Mouse (Mus musculus): Measurements from ENCODE around the gene Kank3.
"Not testable (repeated sequence)": the region's sequence is repeated elsewhere in the genome, so short reads cannot be mapped to it uniquely, and the experiment has no call there.

The Kank3 gene

DNA sequence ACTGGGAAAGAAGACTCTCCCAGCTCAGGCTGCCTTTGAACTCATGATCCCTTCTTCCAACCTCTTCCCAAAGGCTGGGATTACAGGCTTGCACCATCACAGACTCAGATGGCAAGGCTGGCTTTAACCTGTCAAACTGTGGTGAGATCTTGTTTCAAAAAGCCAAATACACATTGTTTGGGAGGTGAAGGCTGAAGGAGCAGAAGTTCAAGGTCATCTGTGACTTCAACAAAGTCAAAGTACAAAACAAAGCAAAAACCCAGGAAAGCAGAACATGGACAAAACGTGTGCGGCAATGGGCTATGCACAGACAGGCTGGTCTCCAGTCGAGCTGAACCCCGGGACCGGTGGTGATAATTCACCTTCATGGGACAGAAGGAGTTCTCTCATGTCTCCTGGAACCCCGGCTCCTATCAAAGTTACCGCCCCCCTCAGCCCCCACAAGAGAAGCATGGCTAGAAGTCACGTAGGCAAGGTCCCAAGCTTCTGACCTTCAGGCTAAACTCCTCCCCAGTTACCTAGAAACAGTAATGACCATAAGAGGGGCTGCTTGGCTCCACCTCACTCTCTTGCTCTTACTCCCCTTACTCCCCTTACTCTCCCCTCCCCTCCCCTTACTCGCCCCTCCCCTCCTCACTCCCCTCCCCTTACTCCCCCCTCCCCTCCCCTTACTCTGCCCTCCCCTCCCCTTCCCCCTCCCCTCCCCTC is 3.0 kb upstream of the Kank3 start:
- in situ Hi-C loops (cut with MboI, MseI), result no loop called here

GRCm38 (mm10) chr17:33808192-33808591 is 2.1 kb upstream of the Kank3 start:
- in situ Hi-C loops (cut with MboI, MseI), result no loop called here

DNA sequence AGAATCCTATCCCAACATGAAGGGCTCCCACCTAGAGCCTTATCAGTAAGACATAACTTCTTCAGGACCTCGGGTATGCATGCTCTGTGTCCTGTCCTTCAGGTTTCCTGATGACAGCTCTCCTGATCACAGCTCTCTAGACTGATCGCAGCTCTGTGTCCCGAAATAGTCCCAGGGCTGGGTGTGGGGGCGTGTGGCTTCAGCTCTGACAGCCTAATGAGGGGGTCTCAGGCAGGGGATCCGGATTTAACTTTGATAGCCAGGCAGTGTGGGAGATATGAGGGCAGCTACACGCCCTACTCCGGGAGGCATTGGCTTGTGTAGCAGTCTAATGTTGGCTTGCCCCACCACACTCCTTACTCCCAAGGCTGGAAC is 810 bp downstream of the Kank3 start:
- in situ Hi-C loops (cut with MboI, MseI), result loop anchor here (5.0 kb wide), 1 partner anchor 124 kb away; the partner anchor contains the start of gene Hnrnpm

DNA sequence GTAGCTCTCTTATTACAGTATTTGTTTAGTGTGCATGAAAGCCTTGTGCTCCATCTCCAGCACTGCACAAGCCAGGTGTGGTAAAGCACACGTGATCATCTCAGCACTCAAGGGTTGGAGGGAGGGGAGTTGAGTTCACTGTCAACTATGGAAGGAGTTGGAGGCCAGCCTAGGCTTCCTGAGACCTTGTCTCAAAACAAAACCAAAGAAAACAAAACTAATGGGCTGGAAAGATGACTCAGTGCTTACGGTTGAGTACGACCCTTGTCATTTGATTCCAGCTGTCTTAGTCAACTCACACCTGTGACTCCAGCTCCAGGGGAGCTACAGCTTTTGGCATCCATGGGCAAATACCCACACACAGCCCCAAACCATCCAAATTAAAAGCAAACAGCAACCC is 2.2 kb downstream of the Kank3 start:
- in situ Hi-C loops (cut with MboI, MseI), result loop anchor here (5.0 kb wide), 1 partner anchor 125 kb away; the partner anchor contains the start of gene Hnrnpm

DNA sequence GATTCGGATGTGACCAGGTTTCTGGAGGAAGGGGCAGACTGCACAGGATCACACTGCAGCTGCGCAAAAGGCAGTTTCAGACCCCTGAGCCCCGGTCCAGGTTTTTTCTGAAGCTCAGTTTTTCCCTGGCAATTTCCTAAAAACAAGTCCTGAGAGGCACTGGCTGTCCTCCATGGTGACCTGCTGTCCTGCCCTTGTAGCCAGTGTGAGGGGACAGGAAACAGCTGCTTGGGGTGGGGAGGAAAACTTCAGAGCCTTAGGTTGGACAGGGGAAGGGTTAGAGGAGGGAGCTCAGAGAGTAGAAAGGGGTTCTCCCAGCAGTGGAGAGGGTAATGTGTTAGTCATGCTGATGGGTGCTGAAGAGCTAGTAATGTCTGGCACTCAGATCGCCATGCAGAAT is 2.7 kb downstream of the Kank3 start:
- in situ Hi-C loops (cut with MboI, MseI), result loop anchor here (5.0 kb wide), 1 partner anchor 126 kb away; the partner anchor contains the start of gene Hnrnpm

DNA sequence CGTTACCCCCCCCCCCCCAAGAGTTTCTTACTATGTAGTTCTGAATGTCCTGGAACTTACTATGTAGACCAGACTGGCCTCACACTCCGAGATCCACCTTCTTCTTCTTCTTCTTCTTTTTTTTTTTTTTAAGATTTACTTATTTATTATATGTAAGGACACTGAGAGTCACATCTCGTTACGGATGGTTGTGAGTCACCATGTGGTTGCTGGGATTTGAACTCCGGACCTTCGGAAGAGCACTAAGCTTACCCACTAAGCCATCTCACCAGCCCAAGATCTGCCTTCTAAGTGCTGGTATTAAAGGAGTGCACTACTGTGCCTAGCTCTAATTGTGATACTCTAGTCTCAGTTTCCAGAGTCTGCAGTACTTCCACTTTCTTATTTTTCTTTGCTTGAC is 5.1 kb downstream of the Kank3 start:
- in situ Hi-C loops (cut with MboI, MseI), result no loop called here

GRCm38 (mm10) chr17:33816612-33817011 is 6.3 kb downstream of the Kank3 start:
- in situ Hi-C loops (cut with MboI, MseI), result no loop called here

DNA sequence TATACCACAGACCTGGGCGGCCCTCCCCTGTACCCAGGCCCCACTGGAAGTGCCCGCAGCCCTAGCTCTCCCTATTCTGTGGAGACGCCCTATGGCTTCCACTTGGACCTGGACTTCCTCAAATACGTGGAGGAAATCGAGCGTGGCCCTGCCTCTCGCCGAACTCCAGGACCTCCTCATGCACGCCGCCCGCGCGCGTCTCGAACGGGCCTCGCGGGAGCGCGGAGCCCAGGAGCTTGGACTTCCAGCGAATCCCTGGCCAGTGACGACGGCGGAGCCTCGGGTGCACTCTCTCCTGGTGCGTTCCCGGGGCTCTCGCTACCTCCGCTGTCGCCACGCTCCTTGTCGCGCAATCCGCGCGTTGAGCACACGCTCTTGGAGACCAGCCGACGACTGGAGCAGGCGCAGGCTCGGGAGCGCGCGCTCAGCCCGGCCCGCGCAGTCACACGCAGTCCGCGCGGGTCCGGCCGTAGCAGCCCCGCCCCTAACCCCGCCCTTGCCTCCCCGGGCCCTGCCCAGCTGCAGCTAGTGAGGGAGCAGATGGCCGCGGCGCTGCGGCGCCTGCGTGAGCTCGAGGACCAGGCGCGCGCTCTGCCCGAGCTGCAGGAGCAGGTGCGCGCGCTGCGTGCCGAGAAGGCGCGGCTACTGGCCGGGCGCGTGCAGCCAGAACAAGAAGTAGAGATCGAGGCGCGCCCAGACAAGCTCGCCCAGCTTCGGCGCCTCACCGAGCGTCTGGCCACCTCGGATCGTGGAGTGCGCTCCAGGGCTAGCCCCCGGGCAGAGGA is 7.1 kb downstream of the Kank3 start:
- in situ Hi-C loops (cut with MboI, MseI), result no loop called here

DNA sequence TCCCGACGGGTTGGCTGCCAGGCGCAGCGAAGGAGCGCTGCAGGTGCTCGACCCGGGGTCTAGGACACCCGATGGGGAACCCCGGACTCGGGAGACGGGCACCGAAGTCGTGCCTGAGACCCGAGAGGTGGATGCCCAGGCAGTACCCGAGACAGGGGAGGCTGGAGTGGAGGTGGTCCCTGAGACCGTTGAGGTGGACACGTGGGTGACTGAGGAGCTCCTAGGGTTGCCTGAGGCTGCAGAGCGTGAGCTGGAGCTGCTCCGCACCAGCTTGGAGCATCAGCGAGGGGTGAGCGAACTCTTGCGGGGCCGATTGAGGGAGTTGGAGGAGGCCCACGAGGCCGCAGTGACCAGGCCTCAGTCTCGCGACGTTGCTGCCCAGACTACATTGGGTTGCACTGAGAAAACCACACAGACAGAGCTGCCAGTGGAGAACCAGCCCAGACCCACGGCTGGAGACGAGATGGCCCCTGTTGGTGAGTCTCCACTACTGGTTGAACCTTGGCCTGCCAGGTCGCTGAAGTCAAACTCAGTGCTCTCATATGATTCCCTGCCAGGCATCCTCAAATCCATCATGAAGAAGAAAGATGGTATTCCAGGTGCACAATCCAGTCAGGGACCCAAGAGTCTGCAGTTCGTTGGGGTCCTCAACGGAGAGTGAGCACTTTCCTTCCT is 7.8 kb downstream of the Kank3 start:
- in situ Hi-C loops (cut with MboI, MseI), result no loop called here

- in situ Hi-C loops (cut with MboI, MseI), result no loop called here
These were observed 12.2 kb downstream of the Kank3 start for GRCm38 (mm10) chr17:33822436-33822959.

DNA sequence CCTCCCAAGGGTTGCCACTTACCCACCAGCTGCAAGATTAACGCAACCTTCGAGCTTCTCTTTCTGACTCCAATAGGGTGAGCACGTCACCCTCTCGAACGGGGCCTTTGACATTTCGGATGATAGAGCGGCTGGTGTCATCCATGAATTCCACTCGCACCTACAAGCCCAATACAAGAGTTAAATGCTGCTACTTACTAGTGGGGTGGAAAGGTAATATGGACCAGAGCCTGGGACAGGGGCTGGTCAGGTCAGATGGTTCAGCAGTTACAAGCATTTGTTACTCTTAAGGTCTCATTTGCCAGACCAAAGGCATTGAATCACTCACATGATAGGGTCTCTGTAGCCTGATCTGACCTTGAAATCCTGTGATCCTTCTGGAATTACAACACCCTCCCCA is 12.9 kb downstream of the Kank3 start:
- in situ Hi-C loops (cut with MboI, MseI), result not testable (repeated sequence)

DNA sequence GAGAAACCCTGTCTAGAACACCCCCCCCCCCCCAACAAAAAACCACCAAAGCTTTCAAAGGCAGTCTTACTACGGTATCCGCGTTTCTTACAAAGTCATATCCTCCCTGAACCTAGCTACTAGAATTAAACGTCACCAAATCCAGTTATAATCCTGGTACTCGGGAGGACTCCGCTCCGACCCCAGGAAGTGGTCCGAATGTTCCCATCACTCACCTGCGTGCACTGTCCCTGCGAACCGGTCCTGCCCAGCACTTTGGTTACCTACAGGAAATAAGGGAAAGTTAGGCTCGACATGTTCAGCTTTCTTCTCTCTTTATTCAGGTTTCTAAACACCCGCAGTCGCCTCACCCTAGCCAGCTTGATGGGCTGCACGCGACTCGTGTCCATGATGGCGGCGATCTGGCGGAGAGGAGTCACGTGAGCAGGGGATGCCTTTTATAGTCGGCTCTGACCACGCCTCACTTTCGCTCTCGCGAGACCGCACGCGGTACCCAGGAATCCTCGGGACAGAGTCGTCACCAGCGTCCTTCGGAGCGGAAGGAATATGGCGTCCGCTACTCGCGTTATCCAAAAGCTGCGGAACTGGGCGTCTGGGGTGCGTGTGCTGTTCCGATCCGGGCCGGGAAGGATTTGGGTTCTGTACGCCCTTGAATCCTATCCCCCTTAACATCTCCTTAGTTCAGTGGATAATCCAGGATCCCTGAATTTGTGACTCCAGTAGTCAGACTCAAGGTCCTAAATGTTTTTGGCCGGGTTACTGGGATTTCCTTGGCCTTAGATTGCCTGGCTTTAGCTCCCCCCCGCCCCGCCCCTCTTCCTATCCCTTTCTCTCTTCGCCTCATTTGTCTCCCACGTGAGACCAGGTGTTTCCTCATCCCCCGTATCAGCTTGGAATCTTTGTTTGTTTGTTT is 14.0 kb downstream of the Kank3 start, which contains the start of the genes Rps28 and Ndufa7:
TSS of gene Rps28 (minus strand) at position 479 of the 913 bp plus-strand sequence.
TSS of gene Ndufa7 (plus strand) at position 489 of the 913 bp plus-strand sequence.
- in situ Hi-C loops (cut with MboI, MseI), result no loop called here

- in situ Hi-C loops (cut with MboI, MseI), result not testable (repeated sequence)
These were observed 14.6 kb downstream of the Kank3 start for GRCm38 (mm10) chr17:33824997-33825330.

DNA sequence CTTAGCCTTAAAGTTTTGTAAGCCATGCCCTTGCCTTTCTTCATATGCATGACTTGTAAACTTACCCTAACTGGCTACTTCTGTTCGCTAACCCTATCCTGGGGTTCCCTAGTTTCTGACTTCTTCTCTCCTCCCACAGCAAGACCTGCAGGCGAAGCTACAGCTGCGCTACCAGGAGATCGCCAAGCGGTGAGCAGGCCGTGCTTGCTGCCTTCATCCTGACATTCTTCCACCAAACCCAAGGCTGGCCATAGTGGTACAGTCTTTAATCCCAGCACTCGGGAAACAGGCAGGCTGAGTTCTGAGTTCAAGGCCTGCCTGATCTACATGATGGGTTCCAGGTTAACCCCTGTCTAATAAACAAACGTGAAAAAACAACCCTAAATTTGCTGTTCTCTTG is 15.1 kb downstream of the Kank3 start:
- in situ Hi-C loops (cut with MboI, MseI), result no loop called here

DNA sequence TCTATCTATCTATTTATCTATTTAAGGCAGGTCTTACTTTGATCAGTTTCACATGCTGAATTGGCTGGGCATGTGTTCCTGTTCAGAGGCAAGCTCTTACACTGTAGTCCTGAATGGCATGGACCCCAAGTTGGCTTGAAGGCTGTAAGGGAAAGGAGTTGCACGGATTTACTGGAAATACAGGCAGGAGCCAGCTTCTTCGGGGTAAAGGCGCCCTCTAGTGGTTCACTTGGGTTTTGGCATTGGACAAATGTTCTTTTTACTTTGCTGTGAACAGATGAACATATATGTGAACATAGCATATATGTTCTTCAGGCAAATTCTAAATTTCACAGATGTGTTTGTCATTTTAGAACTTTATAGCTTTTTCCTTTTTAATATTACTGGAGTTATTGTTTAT is 16.5 kb downstream of the Kank3 start:
- in situ Hi-C loops (cut with MboI, MseI), result no loop called here

DNA sequence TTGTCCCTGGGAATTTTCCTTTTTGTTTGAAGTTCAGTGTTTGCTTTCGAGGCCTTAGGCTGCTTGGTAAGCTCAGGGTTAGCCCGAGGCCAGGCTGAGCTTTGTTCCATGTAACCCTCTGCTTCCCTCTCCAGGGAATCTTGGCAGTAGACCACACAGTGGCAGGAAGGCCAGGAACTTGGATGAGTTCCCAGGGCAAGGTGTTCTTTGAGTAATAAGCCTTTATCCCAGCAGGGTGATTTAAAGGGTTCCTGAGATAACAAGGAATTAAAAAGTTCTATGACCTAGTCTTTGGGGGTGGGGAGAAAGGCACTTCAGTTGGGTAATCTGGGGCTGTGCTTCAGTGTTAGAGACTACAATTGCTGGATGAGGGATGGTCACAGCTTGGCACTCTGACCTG is 18.6 kb downstream of the Kank3 start:
- in situ Hi-C loops (cut with MboI, MseI), result no loop called here

GRCm38 (mm10) chr17:33829561-33829960 is 19.2 kb downstream of the Kank3 start:
- in situ Hi-C loops (cut with MboI, MseI), result no loop called here

DNA sequence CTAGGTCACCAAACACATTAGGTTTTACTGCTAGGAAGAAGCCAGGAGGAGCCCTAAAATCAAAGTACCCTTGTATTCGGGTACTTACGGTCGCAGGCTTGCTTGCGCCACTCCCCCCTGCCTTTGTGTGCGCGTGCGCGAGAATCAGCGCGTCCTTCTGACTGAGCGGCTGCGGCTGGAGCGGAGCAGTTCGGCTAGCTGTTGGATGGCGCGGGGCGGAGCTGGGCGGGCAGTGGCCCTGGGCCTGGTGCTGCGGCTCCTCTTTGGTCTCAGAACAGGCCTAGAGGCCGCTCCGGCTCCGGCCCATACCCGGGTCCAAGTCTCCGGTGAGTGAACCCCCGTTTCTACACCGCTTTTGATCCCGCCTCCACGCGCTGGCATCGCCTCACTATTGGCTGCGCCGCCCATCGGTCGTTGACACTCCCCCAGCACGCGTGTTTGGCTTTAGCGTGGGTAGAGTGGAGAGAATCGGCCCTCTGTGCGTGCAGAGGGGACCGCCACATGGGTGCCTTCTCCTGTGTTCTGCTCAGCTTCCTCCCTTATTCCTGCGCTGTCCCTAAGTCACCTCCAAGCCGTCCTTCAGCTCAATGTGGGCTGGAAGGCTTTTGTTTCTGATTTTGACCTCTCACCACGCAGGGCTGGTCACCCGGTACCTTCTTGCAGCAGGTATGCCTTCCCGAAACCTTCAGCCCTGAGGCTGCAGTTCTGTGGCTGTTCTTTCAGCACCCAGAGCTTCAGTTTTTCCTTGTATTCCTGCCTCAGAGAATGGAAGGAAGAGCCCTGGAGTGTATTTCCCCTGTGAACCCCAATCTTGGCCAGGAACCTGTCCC is 32.9 kb downstream of the Kank3 start, which contains the start of gene Cd320:
TSS of gene Cd320 (plus strand) at position 126 of the 830 bp plus-strand sequence.
- in situ Hi-C loops (cut with MboI, MseI), result no loop called here

GRCm38 (mm10) chr17:33844196-33844595 is 33.9 kb downstream of the Kank3 start:
- in situ Hi-C loops (cut with MboI, MseI), result no loop called here

DNA sequence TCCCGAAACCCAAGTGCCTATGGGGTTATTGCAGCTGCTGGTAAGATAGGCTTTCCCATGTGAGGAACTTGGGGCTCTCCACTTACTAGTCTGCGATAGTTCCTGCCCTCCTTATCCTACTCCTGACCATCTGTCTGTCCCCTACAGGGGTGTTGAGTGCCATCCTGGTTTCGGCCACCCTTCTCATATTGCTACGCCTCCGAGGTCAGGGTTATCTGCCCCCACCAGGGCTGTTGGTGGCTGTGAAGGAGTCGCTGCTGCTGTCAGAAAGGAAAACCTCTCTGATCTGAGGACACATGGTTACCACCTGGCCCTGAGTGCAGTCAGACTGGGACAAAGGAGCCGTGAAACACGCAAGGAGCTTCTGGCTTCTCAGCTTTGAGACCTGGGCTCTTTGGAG is 37.8 kb downstream of the Kank3 start:
- in situ Hi-C loops (cut with MboI, MseI), result no loop called here

Data from T-helper 1 cell (primary cell).